Mouse (Mus musculus) cerebellum, adult 9-10 months (tissue): Measurements from ENCODE around the gene Fcor.

ENCODE experiments used
- DNase-seq: peaks from one replicate; pipeline ENCODE4 v3.0.0; 2022

Gene Fcor

DNA sequence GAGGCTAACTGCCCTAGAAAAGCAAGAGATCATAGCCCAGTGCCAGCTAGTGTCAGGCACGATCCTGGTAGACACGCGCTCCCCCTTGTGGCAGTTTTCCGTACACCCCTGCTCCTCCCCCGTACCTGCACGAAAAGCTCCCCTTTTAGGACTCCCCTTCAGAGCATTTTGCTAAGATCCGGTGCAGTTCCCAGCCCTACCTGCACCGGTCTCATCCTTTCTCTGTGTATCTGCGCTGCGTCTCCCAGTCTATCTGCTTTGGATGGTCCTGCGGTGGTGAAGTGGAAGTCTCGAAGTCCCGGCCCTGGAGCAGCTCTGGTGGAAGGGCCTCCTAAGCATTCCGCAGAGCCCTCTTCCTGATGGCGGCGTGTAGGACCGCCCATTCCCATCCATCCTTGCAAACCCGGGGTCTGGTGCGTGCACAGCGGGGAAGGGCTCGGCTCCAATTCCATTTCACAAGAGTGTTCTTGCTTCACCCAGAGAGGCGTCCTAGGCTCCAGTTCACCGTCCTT lies at the start of gene Fcor:
Fcor (minus strand) TSS at position 383 of the 512 bp plus-strand sequence.
- peak; percentile 96 for DNase-seq

DNA sequence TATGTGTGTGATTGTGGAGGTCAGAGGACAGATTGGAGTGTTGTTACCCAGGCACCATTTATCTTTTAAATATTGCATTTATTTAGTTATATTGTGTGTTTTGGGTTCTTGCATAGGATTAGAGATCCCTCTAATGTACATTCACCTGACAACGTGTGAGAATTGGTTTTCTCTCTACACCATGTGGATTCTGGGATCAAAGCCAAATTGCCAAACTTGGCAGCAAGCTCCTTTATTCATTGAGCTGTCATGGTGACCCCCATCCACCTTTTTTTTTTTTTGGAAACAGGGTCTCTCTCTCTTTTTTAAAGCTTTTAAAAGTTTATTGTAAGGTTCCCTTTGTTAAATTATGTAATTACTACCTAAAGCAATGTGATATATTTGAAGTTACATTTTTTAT lies 48.9 kb upstream of the Fcor start:
- no peak for DNase-seq

DNA sequence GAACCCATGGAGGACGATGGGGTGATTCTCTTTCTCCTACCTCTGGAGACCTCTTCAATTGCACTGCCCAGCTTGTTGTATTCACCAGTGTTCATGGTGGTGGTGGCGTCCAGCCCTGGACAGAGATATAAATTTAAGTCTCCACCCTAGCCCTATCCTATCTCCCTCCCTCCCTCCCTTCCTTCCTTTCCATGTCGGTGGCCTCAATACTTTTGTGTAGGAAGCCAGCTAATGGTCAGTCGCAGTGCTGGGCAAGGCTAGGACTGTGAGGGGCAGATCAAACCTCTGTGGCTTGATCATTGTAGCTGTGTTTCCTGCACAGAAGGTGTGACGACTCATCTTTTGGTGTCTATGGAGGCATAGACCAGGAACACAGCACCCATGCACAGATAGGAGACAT lies 48.4 kb upstream of the Fcor start, which contains the start of gene Clec4g:
Clec4g (minus strand) TSS at position 101 of the 400 bp plus-strand sequence.
- DNase-seq: no peak

DNA sequence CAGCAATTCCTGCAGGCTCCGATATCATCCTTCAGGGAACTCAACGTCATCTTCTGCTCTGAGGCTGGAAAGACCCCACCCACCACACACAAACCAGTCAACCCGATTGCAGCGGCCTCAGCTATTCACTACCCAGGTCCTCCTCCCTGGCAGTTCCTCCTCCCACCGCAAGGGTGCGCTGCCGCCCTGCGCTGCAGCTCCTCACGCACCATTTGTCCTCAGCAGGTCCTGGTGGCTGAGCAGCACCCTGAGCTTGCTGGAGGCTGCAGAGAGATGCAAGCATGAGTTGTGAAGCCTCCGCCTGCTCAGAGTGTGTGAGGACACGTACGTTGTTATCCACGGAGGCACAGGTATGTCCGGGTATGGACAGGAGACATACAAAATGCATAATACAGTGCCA lies 46.4 kb upstream of the Fcor start:
- peak; percentile 48 for DNase-seq

DNA sequence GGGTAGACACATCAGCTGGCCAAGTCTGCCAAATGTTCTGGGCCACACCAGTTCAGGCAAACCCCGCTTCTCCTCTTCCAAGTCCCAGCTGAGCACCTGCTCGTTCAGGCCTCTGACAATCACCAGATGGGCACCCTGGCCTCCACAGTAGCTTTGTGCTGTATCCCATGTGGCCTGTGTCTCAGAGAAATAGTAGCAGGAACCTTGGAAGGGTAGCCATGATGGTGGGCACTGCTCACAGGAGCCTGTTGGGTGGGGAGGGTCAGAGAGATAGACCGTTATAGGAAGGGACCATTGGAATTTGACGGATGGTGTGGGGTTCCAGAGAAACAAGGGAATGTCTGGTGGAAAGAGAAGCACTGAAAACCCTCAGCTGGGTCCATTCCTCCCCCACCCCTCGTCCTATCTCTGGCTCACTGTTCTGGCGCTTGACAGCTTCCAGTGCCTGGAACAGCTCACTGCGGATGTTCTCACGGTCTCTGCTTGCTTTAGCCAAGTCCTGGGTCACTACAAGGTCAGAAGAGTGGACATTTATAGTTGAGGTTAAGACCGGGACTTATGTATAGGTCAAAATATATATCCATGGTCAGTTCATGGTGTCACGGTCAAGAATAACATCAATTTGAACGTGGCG lies 45.3 kb upstream of the Fcor start:
- DNase-seq: no peak

DNA sequence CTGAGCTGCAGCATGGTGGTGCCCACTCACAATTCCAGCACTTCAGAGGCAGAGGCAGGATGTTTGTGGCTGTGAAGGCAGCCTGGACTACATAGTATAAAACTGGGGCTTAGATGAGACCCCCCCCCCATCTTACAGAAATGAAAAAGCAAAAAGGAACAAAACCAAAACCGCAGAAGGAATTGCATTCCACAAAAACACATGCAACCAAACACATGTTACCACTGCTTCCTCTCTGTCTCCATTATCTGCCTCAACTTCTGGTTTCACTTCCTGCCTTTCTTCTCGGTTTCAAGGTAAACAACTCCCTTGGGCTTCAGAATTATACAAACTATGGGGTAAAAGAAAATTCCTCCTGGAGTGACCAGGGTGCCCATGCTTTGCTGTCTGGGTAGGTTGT lies 39.5 kb upstream of the Fcor start:
- DNase-seq: no peak

DNA sequence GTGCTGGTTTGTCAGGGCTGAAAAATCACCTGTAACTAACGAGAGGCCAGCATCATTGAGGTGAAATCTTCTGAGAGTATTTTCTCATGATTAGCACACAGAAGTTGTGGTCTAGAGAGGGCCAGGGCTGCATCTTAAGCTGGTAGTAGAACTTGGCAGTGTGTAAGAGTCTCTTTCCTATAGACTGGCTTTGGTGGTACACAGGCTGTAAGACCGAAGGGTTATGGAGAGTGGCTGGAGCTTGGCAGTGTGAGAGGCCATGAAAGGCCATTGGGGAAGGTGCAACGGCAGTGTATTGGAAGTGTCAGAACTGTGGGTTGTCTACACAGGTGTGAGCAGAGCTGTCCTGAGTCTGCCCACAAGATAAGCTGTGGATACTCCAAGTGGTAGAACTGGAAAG lies 38.1 kb upstream of the Fcor start:
- no peak for DNase-seq

DNA sequence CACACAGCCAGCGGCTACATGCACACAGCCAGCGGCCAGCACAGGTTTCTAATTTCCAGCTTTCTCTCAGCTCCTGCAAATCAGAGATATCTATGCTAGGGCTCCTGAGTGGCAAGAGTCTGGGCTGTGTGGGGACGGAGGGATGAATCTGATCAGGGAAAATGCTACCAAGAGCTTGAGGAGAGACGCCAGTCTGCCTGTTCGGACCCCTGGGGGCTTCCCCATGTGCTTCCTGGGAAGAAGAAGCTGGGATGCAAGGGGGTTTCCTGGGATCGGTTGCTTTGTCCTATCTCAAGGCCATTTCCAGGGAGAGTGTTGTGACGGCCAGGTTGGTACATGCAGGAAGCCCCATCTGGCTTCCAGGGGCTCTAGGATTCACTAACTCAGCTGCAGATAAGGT lies 35.4 kb upstream of the Fcor start:
- DNase-seq: no peak

DNA sequence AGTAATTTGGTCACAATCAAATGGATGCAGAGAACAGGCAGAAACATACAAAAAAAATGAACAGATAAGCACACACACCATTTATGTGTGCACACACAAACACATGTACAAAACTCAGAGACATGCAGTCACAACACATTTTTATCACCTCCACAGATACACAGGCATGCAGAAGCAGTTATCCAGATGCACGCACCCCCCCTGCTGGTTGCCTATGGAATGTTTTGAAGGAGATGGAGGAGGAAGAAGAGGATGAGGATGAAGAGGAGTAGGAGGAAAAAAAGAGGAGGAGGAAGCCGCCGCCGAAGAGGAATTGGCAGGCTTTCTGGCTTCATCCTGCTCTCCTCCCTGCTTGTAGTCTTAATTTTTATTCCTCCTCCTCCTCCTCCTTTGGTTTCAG lies 33.5 kb upstream of the Fcor start:
- DNase-seq: peak; percentile 27

DNA sequence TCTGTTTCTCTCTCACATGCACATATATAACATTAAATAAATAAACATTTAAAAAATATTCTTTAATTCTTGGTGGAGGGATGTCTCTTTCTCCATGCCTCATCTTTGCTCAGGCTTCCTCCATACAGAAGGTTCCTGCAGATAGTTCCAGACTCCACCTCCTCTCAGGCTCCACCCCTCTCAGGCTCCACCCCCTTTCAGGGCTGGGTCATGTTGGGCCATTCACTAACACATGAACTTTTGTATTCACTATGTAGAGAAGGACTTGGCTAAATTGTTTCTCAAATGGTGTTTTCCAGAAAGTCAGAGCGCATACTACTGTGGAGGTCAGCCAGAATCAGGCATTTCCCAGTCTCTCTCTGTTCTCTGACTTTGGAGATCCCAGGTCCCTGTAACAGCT lies 29.3 kb upstream of the Fcor start:
- DNase-seq: no peak

DNA sequence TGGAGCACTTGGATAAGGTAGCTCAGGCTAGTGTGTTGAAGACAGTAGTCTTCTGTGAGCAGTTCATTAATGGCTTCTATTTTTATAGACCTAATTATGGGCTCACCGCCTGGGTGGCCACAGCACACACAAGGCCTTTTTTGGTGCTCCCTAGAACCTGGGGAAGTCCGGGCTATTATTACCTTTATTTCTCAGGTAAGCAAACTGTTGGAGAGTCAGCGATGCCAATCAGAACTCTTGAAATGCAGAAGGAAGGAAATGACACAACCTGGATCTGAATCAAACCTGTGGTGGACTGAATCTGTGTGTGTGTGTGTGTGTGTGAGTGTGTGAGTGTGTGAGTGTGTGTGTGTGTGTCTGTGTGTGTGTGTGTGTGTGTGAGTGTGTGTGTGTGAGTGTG lies 22.0 kb upstream of the Fcor start, which contains the start of gene Fcer2a:
Fcer2a (minus strand) TSS at position 55 of the 400 bp plus-strand sequence.
- no peak for DNase-seq

DNA sequence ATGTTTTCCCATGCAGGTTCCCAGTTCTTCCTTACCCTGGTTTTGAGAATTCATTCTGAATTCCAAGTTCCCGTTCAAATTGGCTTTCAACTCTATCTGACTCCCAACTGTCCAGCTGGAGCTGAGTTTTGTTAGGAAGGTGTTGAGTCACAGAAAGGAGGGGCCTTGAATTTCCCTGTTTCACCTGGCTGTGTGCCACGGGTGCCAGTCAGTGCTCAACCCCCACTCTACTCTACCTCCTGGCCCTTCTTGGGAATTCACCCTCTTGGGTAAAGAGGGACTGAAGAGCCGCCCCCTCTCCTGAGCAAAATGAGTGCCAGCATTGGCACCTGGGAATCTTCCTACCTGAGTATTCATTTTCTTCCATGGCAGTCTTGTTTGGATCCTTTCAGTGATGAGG lies 18.6 kb upstream of the Fcor start:
- no peak for DNase-seq

DNA sequence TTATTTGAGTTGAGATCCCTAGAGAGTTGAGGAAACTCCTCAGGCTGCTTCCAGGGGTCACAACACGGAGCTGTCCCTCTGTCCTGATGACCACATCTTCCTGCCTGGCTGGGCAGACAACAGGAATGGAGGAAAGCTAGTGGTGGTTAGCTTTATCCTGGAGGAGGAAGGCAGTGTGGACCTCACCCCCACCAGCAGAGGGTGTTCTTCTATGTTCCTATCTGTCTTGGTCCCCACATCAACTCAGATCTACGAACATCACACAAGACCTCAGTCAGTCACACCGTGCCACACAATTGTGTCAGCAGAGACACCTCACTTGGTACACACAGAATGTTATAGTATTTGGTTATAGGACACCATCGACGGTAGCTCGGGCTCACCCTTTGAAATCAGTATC lies 15.4 kb upstream of the Fcor start:
- DNase-seq: no peak

DNA sequence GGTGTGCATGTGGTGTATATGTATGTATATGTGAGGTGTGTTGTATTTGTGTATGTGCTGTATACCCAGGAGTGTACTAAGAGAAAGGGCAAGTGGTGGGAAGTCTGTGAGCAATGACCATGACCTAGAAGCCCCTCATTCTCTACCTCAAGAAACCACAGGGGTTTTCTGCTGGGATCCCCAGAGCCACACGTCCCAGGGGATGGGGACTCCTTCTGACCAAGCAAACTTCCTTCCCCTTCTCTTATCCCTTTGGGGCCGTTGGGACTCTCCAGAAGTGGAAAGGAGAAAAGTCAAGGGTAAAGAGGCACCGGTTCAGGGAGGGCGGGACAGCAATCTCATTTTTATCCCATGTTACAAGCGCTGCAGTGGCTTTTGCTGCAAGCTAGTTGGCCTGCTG lies 13.3 kb upstream of the Fcor start:
- no peak for DNase-seq

DNA sequence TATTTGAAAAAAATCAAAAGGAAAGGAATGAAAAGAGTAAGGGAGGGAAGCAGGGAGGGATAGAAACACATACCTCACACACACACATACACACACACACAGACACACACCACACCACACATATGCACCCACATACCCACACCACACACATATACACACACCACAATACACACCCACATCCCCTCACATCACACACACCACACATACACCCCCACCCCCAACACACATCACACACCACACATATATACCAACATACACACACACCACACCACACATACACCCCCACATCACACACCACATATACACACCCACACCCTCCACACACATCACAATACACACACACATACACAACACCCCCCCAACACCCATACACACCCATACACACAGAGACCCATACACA lies 12.4 kb upstream of the Fcor start:
- peak; percentile 20 for DNase-seq

DNA sequence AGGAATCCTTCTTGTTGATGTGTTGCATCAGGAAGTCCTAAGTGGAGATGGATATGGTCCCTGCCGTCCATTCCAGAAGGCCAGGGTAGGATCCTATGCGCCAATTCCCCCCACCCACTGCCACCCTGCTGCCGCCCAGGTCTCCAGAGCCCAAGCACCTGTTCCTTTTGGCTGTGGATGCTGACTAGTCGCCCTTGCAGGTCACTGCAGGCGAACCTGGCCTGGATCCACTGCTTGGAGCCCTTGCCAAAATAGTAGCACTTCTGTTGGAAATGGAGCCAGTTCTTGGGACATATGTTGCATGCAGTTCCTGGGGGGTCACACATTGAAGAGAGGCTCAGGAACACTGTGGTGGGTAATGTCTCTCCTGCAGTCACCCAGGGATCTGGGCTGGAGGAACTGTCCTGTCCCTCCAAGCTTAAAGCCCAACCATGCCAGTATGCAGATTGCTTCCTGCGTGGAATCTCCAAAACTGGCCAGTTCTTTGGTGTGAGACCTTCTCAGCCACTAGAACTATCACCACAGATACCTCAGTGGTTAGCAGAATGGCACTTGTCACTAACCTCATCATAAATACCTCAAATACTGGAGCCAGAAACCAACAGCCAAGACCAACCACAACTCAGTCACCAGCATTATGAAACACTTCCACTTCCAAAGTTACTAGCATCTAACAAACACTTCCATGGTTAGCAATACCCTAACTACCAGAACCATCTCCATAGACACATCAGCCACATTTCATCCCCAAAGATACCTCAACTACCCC lies 11.4 kb upstream of the Fcor start:
- peak; percentile 89 for DNase-seq

DNA sequence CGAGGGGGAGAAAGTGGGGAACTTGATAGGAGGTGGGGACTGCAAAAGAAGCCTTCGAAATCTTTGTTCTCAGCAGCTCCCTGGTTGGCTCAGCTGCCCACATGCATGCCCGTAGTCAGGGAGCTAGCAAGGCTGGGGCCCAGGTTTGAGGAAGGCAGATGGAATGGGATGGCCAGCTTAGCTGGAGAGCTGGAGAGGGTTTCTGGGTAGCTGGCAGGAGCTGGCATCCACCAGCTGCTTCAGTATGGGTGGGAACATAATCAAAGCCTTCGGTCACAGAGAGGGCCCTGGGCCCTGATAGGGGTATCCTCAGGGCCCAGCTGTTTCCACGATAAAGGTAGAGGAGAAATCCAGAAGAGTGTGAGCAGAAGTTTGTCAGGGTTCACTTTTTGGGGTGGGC lies 10.3 kb upstream of the Fcor start:
- DNase-seq: peak; percentile 38

DNA sequence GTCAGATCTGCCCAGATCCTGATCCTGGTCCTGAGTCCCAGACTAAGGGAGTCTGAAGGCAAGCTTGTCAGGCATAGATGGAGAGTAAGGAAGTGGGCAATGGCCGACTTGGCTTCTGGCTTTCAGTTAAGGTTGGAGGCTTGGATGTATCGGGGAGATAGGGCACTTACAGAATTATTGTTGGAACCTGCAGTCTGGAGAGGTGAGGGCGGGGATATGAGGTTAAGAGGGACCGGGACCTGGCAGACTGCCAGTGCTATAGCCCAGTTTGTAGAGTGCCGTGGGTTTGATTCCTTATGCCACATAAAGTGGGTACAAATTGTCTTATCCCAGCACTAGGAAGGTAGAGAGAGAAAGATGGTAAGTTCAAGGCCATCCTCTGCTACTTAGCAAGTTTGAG lies 7.5 kb upstream of the Fcor start:
- peak; percentile 53 for DNase-seq

DNA sequence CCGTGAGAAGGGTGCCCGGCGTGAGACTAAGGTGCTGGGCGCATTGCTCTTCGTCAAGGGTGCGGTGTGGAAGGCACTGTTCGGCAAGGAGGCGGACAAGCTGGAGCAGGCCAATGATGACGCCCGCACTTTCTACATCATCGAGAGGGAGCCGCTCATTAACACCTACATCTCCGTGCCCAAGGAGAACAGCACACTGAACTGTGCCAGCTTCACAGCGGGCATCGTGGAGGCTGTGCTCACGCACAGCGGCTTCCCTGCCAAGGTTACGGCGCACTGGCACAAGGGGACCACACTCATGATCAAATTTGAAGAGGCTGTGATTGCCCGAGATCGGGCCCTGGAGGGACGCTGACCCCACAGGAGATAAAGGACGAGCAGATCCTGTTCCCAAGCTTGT lies 7.1 kb upstream of the Fcor start:
- peak; percentile 64 for DNase-seq

DNA sequence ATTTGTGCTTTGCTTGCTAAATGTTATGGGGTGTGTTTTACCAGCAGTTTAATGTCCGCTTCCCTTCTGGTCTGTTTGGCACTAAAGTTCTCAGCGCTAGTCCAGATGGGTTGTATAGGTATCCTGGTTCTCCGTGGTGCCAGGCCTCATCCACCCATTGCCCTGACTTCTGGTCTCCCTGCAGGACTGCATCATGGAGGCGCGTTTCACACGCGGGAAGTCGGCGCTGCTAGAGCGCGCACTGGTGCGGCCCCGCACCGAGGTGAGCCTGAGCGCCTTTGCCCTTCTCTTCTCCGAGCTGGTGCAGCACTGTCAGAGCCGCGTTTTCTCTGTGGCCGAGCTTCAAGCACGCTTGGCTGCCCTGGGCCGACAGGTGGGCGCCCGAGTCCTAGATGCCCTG lies 6.7 kb upstream of the Fcor start:
- DNase-seq: no peak

DNA sequence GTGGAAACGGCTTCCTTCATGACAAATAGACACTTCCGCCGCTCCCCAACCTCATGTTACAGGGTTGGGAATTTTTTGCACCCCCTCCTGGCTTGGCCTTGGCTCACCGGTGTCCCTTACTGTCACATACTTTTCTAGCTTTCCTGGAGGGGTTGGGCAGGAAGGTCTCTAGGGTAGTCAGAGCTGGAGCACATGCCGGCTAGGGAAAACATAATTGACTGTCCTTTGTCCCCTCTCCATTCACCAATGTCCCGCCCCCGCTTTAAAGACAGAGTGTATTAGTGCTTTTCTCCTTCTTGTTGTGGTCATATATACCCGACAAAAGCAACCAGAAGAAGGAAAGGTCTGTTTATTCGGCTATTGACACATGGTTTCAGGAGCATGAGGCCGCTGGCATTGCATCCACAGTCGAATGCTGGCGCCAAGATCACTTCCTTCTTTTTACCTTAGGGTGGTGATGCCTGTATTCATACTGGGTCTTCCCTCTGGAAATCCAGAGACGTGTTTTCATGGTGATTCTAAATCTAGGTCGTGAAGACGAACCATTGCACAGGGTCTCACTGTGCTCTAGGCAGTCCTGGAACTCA lies 4.9 kb upstream of the Fcor start:
- DNase-seq: no peak

DNA sequence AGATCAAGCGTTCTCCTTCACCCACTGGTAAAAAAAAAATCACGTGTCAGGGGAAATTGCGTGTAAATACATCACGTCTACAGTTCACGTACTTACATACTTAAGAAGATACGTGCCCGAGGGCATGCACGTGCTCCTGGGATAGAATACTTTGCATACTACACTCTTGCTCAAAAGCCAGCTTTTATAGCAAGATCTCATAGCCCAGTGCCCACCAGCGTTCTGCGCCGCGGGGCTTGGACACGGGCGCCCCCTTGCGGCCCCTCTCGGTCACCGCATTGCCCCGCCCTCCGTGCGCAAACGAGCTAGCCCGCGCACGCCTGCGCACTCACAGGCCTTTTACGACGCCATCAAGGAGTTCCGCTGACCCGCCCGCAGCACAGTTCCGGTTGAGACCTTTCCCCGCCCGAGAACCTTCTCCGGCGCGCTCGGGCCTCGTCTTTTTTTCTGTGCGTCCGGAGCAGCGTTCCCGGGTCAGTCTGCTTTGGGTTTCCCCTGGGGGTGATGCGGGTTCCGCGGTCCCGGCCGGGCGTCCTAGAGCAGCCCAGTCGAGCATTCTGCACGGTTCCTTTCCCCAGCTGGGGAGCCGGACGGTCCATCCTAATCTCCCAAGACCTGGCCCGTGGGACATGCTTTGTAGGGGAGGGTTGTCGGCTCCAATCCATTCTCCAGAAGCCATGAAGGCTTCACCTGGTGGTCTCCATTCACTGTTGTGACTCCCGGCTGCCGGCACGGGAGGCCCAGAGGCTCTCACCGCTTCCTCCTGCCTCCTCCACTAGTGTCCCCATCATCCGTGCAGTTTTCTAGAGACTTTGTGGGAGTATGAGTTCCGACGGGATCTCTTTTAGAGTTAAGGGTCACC lies 4.2 kb upstream of the Fcor start, which contains the start of gene Trappc5:
Trappc5 (plus strand) TSS at position 169 of the 862 bp plus-strand sequence.
- DNase-seq: peak; percentile 96

DNA sequence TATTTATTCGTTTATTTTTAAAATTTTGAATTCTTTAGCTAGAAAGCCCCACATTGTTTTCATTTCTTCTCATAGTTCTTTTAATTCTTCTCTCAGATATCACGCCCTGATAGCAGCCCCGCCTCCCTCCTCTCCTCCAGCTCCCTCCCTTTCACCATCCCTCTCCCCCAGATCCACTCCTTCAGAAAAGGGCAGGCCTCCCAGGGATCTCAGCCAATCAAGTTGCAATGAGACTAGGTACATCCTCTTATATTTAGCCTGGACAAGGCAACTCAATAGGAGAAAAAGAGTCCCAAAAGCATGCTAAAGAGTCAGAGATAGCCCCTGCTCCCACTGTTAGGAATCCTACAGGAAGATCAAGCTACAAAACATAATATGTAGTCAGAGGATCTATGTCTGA lies 2.5 kb upstream of the Fcor start:
- DNase-seq: peak; percentile 24
